Mouse (Mus musculus): ENCODE results near the gene Nrp2.

Gene Nrp2

GRCm38 (mm10) chr1:62724461-62725021, 21.5 kb downstream of the Nrp2 start:
- no peak for DNase-seq

DNA sequence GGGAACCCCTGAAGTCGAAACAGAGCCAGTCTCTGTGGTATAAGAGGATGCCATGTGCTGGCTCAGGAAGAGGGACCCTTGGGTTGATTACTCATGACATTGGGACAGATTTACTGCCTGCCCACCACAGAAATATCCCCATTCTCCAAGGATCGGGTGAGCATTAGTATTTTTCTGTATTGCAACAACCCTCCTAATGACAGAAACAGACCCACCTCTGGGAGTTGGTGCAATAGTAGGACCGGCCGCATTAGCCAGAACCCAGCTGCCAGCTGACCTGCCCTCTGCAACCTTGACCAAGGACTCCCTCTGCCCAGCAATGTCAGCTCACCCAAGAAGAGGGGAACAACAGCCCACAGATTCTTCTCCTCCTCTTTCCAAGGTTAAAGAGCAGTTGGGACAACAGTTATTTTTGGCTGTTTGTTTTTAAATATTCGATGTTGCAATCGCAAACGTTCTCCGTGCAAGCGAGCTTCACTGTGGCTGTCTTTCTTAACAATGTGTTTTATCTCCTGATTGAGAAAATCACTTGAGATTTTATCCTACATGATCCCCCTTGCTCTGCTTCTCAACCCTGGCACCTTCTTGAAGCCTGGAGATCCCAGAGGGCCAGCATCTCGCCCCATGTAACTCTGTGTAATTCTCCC, 22.1 kb downstream of the Nrp2 start:
- no peak for DNase-seq

DNA sequence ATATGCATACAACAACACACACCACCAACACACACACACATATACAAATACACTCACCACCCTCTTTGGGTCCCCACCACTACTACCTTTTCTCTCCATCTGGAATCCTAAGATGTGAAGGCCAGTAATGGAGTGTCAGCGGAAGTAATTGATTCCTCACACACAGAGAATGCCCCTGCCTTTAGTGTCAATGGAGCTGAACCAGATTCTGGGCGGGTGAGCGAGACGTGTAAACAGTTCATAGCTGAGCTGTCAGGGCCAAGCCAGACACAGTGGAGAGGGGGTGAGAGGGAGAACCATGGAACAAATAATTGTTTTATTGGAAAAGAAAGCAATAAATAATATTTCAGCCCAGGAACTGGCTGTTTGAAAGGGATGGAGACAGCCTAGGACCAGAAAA, 24.1 kb downstream of the Nrp2 start:
- no peak for DNase-seq

- no peak for DNase-seq
These were observed 25.3 kb downstream of the Nrp2 start for GRCm38 (mm10) chr1:62728421-62728820.

DNA sequence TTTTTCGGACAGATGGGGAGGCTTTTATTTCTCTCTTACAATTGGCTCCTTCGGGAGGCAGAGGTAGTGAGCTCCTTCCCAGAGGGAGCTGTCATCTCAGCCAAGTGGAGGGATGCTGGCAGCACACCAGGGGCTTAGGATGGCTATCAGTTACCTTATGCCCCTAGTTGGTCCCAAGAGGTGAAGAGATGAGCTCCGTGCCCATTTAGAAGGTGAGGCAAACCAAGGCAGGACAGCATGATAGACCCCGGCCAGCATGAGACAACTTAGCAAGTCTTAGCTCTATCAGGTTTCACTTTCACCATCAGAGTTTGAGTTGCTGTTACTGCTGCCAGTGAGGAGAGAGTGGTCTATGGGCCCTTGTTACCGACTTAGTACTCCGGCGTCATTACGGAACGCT, 25.8 kb downstream of the Nrp2 start:
- DNase-seq, result no peak

DNA sequence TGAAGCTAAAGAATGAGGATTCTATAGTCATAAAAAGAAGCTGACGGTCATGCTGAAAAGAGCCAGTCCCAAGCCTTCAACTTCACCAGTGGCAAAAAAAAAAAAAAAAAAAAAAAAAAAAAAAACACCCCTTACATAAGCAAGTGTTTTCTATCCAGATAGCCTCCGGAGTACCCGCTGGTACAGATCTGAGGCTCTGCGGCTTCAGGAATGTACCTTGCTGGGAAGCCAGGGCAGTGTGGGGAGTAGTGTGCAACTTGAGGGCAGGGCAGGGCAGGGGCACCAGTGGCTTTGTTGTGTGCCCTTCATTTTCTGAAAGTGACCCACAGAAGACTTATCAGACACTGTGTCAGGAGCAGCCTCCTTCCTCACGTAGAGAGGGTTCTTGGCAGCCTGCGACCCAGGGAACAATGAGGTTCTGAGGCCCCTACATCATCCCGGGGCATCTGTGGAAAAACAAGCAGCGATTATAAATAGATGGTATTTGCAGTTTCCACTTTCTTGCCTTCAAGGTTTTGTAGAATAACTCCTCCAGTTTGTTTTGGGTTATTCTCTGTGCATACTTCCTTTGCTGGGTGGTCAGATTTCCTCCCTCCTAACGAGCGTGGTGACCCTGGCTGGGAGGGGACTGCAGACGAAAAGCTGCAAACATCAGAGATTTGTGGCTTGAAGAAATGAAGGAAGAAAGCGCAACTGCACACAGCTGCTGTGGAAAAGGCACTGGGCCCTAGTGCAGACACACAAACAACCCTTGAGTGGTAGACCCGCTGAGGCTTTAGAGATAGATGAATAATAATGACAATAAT, 26.5 kb downstream of the Nrp2 start:
- no peak for DNase-seq

DNA sequence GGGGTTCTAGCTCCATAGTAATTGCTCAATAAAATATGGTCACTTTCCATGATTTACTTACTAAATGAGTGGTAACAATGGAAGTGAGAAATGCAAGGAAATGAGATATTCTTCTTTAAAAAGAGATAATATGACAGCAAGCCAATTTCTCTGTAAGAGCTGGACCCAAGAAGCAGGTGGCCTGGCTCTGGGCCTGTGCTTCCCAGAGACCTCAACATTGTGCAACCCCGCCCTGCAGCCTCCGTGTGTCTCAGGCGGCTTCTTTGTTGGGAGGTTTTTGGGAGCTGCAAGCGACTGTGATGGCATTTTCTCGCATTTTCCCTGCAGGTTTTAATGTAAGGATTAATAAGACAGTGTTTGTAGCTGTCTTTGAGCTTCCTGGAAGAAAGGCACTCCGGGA, 29.0 kb downstream of the Nrp2 start:
- no peak for DNase-seq

- no peak for DNase-seq
These were observed 31.4 kb downstream of the Nrp2 start for GRCm38 (mm10) chr1:62734420-62734931.

- no peak for DNase-seq
These were observed 31.9 kb downstream of the Nrp2 start for GRCm38 (mm10) chr1:62734980-62735379.

DNA sequence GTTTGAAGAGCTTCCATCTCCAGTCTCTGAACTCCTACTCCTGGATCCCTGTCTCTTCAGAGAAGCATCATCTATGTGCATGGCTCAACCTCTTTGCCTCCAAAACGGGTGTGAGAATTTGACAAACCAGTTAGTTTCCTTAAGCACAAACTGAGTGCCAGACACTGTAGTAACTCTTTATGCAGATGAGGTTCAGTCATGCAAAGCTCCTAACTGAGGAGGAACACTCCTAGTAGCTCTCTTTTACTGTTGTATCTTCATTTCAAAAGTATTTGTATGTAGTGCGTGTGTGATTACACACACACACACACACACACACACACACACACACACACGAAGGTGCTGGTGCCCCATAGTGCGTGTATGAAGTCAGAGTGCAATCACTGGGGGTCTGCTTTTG, 32.8 kb downstream of the Nrp2 start:
- no peak for DNase-seq

- DNase-seq, result no peak
These were observed 33.4 kb downstream of the Nrp2 start for GRCm38 (mm10) chr1:62736455-62737012.

DNA sequence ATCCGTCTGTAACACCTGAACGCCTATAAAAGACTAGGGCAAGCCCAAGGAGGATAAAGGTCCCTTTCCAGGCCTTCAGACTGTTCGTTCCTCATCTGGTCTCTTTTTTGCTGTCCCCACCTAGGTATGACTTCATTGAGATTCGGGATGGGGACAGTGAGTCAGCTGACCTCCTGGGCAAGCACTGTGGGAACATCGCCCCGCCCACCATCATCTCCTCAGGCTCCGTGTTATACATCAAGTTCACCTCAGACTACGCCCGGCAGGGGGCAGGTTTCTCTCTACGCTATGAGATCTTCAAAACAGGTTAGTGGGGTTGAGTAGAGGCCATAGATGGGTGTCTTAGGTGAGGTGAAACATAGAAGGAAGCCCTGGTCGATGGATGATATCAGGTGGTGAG, 35.1 kb downstream of the Nrp2 start:
- DNase-seq, result no peak

DNA sequence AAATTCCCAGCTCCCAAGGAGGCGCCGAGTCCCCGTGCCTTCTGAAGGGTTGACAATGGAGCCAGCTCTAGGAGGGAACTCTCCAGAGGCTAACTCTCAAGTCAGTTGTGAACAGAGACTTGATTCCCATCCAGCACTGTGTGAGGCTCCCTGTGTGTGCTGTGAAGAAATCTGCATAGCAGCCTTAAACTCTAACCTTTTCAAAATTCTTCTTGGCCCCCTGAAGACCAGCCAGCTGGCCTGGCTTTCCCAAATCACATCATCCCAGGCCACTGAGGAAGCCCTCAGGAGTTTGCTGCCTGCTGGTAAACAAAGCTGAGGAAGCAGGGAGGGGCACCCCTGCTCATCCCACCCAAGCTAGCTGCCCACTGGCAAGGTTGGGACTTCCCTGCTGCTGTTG, 39.0 kb downstream of the Nrp2 start:
- no peak for DNase-seq

DNA sequence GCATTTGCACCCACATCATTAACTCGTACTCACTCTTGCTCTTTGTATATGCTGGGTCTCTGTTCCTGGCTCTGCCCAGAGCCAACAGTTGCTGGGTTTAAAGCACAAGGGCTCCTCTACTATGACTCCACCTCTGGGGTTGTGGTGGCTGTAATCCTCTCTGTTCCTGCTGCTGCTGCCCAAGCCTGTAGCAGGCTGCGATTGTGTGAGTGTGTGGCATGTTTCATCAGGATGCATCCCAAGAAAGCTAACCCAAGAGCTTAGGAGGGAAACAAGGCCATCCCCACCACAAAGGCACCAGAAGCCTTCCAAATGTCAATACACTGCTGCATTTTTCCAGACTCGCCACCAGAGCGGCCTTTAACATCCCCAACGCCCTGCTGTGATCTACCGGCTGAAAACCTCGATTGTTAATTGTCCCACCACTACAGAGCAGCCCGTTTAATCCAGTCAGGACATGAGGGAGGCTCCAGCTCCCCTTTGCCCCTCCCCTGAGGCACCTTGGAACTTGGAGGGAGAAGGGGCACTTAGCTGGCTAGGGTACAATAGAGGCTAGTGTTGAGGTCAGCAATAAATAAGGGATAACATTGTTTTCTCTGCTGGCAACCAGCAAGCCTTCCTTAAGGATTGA, 40.1 kb downstream of the Nrp2 start:
- DNase-seq, result no peak

GRCm38 (mm10) chr1:62745889-62746288, 42.8 kb downstream of the Nrp2 start:
- no peak for DNase-seq

DNA sequence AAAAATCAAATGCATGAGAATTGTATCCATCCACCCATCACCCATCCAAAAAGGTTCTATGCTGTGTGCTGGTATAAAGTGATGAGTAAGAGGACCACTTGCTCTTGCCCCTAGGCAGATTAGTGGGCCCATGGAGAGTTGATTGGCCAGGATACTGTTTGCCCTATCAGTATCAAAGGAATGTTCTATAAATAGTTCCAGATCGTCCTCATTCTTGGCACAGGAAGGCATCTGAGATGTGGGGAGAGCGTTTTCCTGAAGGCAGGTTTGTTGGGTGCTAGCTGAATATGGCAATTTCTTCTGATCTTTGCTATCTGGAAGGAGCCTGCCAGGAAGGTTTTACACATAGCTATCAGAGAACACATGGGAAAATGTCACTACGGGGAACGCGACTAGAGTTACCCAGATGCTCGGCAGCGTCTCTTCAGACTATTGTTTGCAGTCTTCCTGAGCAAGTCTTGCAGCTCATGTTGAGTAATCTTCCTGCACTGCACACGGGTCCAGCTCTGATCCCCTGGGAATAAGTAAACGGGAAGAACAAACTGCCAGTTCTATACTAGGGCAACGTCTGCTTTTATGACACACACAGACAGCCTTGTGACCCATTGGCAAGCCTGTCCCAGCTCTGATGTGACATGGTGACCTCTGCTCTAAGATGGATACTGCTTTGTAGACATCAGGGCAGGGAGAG, 44.5 kb downstream of the Nrp2 start:
- no peak for DNase-seq

GRCm38 (mm10) chr1:62748361-62748760, 45.3 kb downstream of the Nrp2 start:
- DNase-seq, result no peak

DNA sequence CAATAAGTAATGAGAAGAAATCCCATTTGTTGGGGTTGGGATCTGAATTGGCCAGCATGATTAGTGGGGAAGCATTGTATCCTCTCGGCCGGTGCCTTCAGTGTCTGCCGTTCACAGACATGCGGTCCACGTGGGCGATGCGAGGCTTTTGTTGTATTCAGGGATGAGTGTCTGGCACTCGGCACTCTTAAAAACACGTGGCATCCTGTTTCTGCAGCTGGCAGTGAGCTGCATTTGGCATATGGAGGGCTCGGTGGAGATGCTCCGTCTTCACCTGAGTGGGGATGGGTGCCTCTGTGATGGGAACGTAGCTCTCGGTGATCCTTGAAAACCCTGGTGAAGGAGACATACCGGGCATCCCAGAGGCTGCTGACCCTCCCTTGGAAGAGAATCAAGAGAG, 46.6 kb downstream of the Nrp2 start:
- DNase-seq, result no peak

DNA sequence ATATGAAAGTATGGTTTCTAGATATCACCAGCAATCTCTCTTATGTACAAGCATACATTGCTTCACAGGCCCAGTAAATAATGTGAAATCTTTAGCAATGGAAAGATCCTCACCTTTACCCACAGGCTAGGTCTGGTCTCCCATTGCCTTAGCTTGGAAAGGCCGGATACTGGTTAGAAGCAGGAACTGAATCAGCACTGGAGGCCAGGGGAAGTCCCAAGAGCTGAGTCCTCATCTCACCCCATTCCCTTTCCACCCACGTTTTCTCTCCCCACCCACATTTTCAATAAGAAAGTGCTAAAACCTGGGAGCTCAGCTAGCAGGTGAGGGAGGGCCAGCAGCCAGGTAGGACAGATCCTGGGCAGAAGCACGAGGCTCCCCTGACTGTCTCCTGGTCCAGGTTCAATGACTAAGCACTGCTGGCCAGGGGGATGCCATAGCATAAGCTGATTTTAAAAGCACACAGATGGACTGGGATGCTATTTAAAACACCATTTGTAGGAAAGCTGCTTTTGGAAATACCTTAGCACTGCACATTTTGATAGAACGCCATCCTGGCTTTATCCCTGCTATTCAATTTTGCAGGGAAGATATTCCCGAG, 47.4 kb downstream of the Nrp2 start:
- no peak for DNase-seq

- DNase-seq, result no peak
These were observed 48.2 kb downstream of the Nrp2 start for GRCm38 (mm10) chr1:62751011-62752006.

DNA sequence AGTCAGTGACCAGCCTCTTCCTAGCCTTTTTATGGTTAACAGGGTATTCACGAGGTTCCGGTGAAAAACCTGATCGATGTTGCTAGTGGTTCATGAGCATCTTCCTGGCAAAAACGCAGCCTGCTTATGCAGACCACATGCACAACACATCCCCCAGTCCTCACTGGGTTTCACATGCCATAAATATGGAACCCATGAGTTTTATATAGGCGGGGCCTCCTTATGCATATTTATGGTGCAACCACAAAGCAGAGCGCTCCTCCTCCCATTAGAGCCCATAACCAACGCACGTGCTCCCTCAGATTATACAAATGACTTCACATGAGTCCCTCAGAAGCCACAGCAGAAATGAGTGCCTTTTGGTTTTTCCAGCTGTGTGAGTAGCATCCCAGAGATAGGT, 49.0 kb downstream of the Nrp2 start:
- DNase-seq, result no peak
